Mouse (Mus musculus) liver, adult 2 months (tissue): ENCODE measurements at regions not wholly inside any gene's neighbourhood (a gene's known extent, or its start where the extent isn't known, plus 50 kb on each side); places are given as distances from the start of the nearest gene placed in this dataset.
A peak's percentile ranks its signal among the peaks of the same experiment; 100 is the strongest.

ENCODE experiments used
- DNase-seq: peaks from one replicate; pipeline ENCODE4 v3.0.0-alpha.2; 2011; ENCODE audit warnings: low read depth, low spot score; ENCODE audit errors: extremely low read depth
- H3K27ac ChIP-seq: fragments of 200-500 bp; replicated peaks from 2 replicates; pipeline ENCODE4 v1.5.1; 2012; ENCODE audit warnings: low read depth, mild to moderate bottlenecking, control low read depth, inconsistent platforms, low read length; ENCODE audit not compliant: insufficient read depth
- H3K27me3 ChIP-seq: fragments of 200-500 bp; 2 replicates; pipeline ENCODE4 v1.6.1; 2012; ENCODE audit warnings: mild to moderate bottlenecking, moderate library complexity, low read length, inconsistent platforms; ENCODE audit not compliant: control insufficient read depth, insufficient read depth
- H3K36me3 ChIP-seq: fragments of 200-500 bp; 2 replicates; pipeline ENCODE4 v1.6.1; 2012; ENCODE audit warnings: low read length, inconsistent platforms; ENCODE audit not compliant: control insufficient read depth, insufficient read depth
- H3K4me1 ChIP-seq: fragments of 200-500 bp; 2 replicates; pipeline ENCODE4 v1.6.1; 2011; ENCODE audit warnings: low read length; ENCODE audit not compliant: control insufficient read depth, insufficient read depth
- H3K4me3 ChIP-seq: fragments of 200-500 bp; 2 replicates; pipeline ENCODE4 v1.5.1; 2011; ENCODE audit warnings: low read depth, mild to moderate bottlenecking, control low read depth, low read length, moderate library complexity; ENCODE audit not compliant: insufficient read depth
- H3K79me2 ChIP-seq: fragments of 200-500 bp; 2 replicates; pipeline ENCODE4 v1.6.1; 2012; ENCODE audit warnings: inconsistent platforms, mild to moderate bottlenecking, low read length, moderate library complexity; ENCODE audit not compliant: control insufficient read depth, insufficient read depth
- H3K9ac ChIP-seq: fragments of 200-500 bp; 2 replicates; pipeline ENCODE4 v1.6.1; 2012; ENCODE audit warnings: low read depth, mild to moderate bottlenecking, control low read depth, inconsistent platforms, low read length
- CTCF ChIP-seq: fragments of 200-500 bp; IDR thresholded peaks from 2 replicates; pipeline ENCODE4 v1.5.1; 2011; ENCODE audit warnings: low read depth, low read length, control low read depth
- POLR2A ChIP-seq: fragments of 200-500 bp; IDR thresholded peaks from 2 replicates; pipeline ENCODE4 v1.6.1; 2011; ENCODE audit warnings: low read length, control low read depth; ENCODE audit not compliant: insufficient read depth; ENCODE audit errors: extremely low read depth
- WGBS: fragments of 180-500 bp; shearing (Covaris S2); methylation state at CpG from one replicate; pipeline ENCODE4 v1.1.7; 2018; 5-methylcytosine and 5-hydroxymethylcytosine counted together

DNA sequence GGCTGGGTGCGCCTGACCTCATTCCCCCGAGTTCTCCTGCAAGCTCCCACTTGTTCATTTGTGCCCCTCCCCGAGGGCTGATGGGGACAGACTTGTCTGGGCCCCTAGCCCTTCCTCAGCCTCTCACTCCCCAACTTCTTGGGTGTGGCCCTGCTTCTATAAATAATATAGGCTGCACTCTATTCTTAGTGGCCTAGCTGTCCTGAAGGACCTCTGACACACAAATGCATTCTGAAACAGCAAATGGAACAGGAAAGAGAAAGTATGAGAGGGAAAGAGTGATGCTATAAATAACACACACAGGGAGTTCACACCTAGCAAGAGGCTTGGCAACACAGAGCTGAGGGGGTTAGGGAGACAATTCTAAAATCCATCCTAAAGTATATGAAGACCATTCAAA is 544.0 kb downstream of the Rnf144b start:
- no peak overlapping the region for H3K4me3 ChIP-seq
- WGBS, result 72% methylated on average over 3 of the region's 3 CpGs
- DNase-seq, result no peak
- TF ChIP-seq CTCF, result no peak
- TF ChIP-seq POLR2A, result no peak
- H3K9ac ChIP-seq, result no peak overlapping the region
- no peaks in the 10 kb centered on the region for H3K79me2 ChIP-seq
- no peaks in the 10 kb centered on the region for H3K4me1 ChIP-seq
- H3K27ac ChIP-seq, result no peak overlapping the region
- H3K36me3 ChIP-seq, result no peaks in the 10 kb centered on the region
- H3K27me3 ChIP-seq, result no peaks in the 10 kb centered on the region

DNA sequence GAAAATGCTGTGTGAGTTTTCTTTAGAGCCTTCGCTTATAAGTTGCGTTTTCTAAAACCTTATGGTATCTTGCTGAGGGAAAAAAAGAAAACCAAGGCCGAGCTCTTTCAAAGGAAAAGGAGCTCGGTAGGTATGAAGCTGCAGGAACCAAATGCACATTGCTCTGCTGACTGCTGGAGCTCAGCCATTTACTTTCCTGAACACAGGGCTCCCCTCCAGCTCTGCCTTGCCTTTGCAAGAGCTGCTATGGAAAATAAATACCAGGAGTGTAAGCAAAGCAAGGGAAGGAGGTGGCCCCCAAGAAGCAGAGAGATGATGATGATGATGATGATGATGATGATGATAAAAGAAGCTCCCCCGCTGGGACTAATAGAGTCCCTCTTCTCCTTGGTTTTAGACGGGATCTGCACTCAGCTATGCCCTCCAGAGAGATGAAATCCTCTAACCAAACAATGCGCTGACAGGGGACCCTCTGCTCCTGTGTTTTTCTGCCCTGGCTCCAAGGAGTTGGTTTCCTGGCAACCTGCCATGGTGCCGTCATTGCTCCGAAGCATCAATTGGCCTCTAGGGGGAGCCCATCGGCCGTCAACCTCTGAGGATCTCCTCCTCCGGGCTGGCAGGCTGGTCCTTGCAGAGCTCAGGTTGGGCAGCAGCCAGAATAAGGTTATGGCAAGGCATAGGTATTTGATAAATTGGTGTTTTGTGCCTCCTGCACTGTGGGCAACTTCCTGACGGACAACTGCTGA is 544.7 kb downstream of the Rnf144b start:
- WGBS, result 25% methylated on average over 13 of the region's 13 CpGs

DNA sequence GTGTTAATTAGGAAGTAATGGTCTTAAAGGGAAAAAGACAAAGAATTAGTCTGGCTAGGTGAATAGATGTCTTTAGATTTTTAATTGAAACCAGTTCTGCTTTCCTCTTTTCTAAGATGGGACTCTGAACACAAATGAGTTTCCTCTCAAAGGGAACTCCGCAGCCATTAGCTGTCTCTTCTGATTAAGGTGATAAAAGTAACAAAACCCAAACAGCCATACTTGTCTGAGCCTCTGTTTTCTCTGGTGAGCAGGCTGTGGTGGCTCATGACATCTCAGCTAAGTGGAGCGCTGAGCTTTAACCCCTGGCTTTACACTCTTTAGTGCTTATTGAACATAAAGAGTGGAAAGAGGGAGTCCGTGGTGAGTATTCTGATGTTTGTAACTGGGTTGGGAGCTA is 565.7 kb downstream of the Rnf144b start:
- H3K36me3 ChIP-seq, result no peaks in the 10 kb centered on the region
- H3K9ac ChIP-seq, result no peak overlapping the region
- H3K27me3 ChIP-seq, result no peaks in the 10 kb centered on the region
- H3K4me1 ChIP-seq, result no peaks in the 10 kb centered on the region
- H3K4me3 ChIP-seq, result no peak overlapping the region
- TF ChIP-seq CTCF (no peak), POLR2A (no peak)
- no peak for DNase-seq
- 92% methylated on average over 3 of the region's 3 CpGs for WGBS
- H3K79me2 ChIP-seq, result no peaks in the 10 kb centered on the region
- H3K27ac ChIP-seq, result no peak overlapping the region

More for the DNA sequence above, 544.7 kb downstream of the Rnf144b start:
- Histone ChIP-seq H3K79me2 (no peaks in the 10 kb centered on the region), H3K27ac (no peak overlapping the region), H3K4me1 (no peaks in the 10 kb centered on the region), H3K36me3 (no peaks in the 10 kb centered on the region), H3K4me3 (no peak overlapping the region), H3K27me3 (no peaks in the 10 kb centered on the region), H3K9ac (no peak overlapping the region)
- DNase-seq, result peak; percentile 58
- TF ChIP-seq POLR2A (no peak), CTCF (peak; percentile 94)

DNA sequence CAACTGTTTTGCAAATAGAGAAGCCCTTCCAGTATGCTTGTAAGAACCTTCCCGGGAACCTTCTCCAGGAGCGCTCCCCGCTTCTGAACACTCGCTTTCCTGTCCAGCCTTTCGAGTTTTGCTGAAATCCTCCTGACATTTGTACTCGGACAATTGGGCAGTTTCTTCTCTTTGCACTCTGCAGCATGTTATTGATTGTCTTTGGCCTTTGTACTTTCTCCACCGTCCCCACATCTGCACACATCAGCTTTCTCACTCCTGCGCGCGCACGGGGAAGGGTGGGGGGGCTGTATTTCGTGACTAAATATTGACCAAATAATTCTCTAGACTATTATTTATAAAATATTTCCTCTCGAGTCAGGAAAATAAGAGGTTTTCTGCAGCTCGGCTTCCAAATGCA is 567.2 kb upstream of the Id4 start:
- H3K36me3 ChIP-seq, result no peaks in the 10 kb centered on the region
- no peak overlapping the region for H3K4me3 ChIP-seq
- H3K4me1 ChIP-seq, result no peaks in the 10 kb centered on the region; the same call in 1 of the 2 replicates
- H3K27me3 ChIP-seq, result no peaks in the 10 kb centered on the region
- peak; percentile 74 for DNase-seq
- no peaks in the 10 kb centered on the region for H3K79me2 ChIP-seq
- TF ChIP-seq POLR2A (no peak), CTCF (no peak)
- no peak overlapping the region for H3K27ac ChIP-seq
- WGBS, result 28% methylated on average over 14 of the region's 14 CpGs
- H3K9ac ChIP-seq, result no peak overlapping the region

DNA sequence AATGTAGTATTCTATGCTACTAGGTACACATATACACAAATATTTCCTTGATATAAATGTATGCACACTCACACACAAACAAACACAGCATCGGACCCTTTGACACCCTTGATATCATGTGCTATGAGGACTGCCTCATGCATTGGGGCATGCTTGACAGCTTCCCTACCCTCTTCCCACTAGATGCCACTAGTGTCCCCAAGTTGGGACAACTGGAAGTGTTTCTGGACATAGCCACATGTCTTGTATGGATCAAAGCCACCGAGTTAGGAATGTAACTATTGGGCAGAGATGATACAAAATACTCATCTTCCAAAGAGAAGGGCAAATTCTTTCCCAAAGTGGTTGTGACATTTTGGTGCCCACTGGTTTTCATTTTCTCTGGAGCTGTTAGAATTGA is 565.2 kb upstream of the Id4 start:
- Histone ChIP-seq H3K27ac (no peak overlapping the region), H3K4me1 (no peaks in the 10 kb centered on the region; the same call in 1 of the 2 replicates), H3K9ac (no peak overlapping the region), H3K4me3 (no peak overlapping the region), H3K27me3 (no peaks in the 10 kb centered on the region), H3K36me3 (no peaks in the 10 kb centered on the region), H3K79me2 (no peaks in the 10 kb centered on the region)
- 76% methylated on average over 2 of the region's 2 CpGs for WGBS
- DNase-seq, result no peak
- TF ChIP-seq POLR2A (no peak), CTCF (no peak)

DNA sequence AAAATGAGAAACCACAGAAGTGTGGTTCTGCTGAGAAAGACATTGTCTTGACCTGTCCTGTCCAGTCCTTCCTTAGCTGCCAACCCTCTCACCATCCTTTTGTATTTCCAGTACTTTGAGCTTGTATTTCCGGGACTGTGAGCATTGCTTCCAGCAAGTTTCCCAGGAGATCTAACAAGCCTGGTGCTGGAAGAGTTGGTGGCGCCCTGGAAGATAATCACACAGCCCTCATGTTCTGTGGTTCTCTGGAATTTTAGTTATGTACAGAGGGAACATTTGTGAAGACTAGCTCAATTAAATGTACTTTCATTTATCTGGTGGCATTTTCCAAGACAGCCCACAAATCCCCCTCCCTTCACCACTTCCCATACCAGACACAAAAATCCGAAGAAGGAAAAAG is 560.5 kb upstream of the Id4 start:
- no peak overlapping the region for H3K9ac ChIP-seq
- no peaks in the 10 kb centered on the region for H3K4me1 ChIP-seq
- TF ChIP-seq POLR2A (no peak), CTCF (no peak)
- no peak overlapping the region for H3K27ac ChIP-seq
- H3K27me3 ChIP-seq, result no peaks in the 10 kb centered on the region
- WGBS, result 84% methylated on average over 3 of the region's 3 CpGs
- H3K36me3 ChIP-seq, result no peaks in the 10 kb centered on the region
- no peaks in the 10 kb centered on the region for H3K79me2 ChIP-seq
- no peak overlapping the region for H3K4me3 ChIP-seq
- no peak for DNase-seq
